Mouse (Mus musculus): ENCODE measurements around the gene Gfm1.

Gfm1 gene

DNA sequence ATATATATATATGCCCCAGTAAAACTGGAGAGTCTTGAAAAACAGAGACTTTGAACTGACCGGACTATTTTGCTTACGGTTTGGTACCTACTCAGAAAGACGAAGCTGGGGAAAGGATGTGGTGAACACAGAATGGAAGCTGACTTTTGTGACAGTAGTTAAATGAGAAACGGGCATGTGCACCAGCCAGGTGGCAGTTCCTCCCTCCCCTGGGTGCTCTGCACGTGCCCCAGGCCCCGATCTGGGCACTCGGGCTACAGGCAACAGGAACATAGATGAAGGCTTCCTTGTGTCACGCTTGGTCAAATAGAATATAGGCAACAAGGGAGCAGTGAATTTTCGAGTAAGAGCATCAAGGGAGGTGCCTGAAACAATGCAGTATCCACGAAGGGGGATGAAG is 66.4 kb downstream of the Gfm1 start:
- DNase-seq (ENCODE audit: low spot score in 2 of 2) = peak; percentile 12 to 14

DNA sequence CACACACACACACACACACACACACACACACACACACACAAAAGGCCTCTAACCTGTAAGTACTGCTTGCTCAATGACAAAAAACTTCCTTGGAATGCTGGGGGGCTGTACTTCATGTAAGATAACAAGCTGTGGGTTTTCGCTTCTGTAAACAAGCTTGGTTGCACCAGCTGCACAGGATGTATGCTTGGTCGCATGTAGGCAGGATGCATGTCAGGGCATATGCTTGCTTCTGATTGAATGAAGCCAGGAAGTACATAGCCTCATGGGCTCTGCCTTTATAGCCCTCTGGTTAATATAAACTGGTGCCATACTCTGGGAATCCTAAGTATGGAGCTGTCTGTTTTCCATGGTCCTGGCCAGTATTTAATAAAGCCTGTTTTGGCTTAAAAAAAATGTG is 68.1 kb downstream of the Gfm1 start:
- peak; percentile 38 to 42 for DNase-seq (ENCODE audit: low spot score in 2 of 2)

DNA sequence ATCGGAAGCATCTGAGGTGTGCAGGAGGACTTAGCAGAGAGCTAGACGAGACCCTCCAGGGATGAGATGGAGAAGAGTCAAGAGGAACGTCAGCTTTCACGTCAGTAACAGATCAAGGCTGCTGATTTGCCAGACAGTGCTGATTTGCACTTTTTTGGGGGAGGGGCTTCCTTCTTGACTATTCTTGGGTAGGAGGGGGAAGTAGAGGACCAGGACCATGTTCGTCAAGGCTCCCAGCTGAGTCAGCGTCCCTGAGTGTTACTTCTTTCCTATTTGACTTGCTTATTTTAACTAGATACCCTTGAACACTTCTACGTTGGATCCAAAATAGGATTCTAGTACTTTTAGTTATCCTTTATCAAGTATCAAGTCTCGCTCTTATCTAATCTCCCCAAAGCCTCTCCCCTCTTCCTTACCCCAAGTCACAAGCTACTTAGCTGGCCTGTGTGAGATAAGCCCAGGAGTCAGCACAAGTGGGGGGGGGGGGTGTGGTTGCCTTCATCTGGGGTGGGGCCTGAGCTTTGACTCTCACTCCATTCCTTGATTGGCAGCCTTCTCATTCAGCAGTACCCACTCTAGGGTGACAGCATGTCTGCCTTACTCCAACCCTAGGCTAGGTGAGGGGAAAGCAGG is 69.0 kb downstream of the Gfm1 start:
- DNase-seq (ENCODE audit: low spot score in 2 of 2) = no peak

DNA sequence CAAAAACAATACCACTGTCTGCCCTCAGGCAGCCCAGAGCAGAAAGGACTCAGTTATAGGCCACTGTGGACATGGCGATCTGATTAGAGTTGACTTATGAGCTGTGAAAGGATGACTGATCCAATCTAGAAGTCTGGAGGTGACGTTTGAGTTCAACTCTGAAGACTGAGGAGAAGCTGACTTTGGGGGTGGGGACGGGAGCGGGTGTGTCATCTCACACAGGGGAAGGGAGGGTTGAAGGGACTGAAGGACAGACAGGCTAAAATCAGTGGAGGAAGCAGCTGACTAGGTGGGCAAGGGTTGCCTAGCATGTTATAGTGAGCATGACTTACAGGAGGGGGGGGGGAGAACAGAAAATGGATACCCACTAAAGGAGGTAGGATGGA is 69.5 kb downstream of the Gfm1 start:
- DNase-seq (ENCODE audit: low spot score in 2 of 2) = no peak

DNA sequence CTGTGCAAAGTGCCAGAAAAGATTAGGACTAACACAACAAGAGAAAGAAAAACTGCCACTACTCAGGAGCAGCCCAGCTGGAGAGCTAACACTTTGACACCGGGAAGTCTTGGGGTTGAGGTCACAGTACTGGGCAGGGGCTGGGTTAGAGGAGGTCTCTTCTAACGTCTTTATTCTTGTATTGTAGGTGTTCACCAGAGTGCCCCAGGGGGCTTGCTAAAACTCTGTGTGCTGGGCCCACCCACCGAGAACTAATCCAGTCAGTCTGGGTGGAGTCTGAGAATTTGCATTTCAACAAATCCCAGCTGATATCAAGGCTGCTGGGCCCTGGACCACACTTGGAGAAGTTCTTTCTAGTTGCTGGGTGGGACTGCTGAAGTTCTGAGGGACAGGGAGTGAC is 74.0 kb downstream of the Gfm1 start:
- no peak for DNase-seq (ENCODE audit: low spot score in 2 of 2)

DNA sequence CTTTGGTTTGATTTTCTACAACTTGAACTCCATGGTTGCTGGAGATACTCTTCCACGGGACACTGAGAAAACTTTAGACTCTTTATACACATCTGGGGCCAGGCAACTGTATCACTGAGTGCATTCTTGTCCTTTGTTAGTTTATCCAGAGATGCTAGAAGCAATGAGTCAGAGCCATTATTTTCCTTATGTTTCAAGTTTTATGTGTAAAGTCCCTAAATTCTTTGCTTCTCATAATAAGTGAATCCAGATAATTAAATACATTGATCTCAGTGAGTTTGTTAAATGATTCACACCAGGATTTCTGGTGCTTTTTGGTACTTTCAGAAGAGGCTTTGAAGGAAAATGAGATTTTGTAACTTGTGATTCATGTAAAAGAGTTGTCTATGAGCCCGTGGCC is 75.4 kb downstream of the Gfm1 start:
- no peak for DNase-seq (ENCODE audit: low spot score in 2 of 2)

DNA sequence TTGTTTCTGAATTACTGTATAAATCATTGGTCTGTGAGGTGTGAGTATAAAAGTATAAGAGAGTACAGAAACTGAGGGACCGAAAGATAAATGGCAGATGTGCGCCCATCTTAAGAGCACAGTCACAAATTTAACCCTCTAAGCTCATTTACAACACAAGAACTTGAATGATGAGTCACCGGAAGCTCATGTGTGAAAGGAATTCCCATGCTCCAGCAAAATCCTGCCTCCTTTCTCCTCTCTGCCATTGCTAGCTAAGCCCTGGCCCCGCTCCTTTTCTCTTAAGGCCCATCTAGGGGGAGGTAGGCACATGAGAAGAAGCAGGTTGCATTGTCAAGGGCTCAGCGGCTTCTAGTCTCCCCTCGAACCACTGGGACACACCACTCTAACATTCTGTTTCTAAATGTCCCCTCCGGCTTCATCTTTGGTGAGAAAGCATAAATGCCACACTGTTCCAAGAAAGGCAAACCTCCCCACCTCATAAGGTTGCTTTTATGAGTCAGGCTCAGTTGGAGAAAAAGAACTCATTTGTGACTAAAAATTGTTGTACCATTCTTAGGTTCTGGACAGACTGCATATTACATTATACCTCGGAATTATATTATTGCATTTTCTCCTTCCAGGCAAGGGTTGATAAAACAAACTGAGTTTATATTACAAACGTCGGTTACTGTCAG is 78.5 kb downstream of the Gfm1 start:
- DNase-seq (ENCODE audit: low spot score in 2 of 2) = no peak

DNA sequence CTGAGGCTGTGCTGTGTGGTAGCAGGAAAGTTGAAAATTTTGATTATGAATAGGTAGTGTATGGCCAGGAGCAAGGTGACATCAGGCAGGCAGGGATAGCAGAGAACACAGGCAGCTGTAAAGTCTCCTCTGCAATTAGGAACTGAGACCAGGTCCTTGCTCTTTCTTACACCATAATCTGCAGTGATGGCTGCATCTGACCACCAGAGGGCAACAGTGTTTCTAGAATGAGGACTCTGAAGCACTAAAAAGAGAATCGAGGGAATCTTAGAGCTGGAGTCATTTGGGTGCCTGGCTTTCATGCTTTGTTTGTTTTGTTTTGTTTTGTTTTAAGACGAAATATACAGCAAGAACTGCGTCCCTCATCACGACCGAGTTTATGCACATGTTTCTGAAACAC is 82.9 kb downstream of the Gfm1 start:
- peak; percentile 59 to 75 for DNase-seq (ENCODE audit: low spot score in 2 of 2)

DNA sequence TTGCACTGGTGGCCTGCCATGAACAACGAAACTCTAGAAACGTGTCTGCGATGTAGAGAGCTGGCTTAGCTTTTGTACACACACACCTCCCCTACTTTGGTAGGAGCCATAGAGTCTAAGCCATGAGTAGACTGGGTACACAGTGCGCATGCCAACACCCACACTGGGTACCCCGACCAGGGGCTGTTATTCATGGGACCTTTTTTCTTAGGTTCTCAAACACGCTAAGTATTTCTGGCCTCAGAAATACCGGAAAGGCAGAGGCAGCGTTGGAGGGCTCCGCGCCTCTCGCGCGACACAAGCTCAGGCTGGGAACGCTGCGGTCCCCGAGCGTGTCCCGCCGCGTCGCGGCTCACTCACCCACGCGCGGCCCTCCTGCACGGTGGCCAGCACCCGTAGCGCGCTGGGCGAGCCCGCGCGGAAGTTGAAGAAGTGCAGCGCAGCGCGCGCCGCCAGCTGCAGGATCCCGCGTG is 84.9 kb downstream of the Gfm1 start:
- DNase-seq (ENCODE audit: low spot score in 2 of 2) = peak; percentile 11 to 16

DNA sequence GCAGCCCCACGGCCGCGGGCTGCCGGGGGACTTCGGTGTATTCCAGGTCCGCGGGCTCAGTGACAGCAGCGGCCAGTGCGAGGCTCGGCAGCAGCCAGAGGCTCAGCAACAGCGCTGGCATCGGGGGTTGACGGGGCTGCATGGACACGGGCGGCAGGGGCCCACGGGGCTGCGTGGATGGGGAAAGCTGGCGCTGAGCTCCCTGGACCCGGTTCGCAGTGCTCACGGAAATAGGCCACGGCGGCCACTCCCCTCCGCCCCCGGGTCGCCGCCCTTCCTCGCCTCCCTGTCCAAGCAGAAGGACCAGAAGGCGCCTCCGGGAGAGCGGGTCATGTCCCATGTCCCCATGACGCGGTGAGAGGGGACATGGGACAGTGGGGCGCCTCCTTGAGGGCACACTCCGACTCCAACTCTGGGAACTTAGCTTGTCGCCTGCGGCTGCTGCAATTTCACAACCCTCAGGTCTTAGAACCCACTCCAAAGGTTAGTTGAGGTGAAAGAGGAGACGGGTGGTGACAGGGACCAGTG is 85.4 kb downstream of the Gfm1 start, which contains the start of gene Rarres1:
TSS of gene Rarres1 (minus strand) at position 250 of the 528 bp plus-strand sequence.
- peak in 1 of 2 experiments; percentile 3 for DNase-seq (ENCODE audit: low spot score in 2 of 2)

DNA sequence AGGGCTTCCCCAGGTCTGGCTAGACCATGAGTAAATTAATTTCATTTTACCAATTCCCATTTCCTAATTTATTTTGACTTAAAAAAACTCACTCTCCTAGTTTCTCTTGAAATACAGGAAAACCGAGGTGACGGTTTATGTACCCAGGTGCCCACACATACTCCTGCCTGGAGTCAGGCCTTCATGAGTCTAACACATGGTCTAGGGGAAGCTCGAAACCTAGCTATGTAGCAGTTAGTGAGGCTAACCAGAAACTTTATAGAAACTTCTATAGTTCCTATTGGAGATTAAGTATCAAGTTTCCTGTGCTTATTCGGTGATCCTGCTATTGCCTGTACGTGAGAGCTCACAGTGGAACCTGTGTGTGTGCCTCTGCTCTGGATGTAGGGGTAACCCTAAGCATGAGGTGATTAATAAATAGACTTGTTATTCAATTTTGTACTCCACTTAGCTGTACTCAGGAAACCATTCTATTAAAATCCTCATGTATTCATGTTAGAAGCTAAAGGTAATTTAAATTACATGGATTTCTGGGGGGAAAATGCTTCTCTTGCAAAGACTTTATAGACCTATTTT is 90.8 kb downstream of the Gfm1 start:
- no peak for DNase-seq (ENCODE audit: low spot score in 2 of 2)

DNA sequence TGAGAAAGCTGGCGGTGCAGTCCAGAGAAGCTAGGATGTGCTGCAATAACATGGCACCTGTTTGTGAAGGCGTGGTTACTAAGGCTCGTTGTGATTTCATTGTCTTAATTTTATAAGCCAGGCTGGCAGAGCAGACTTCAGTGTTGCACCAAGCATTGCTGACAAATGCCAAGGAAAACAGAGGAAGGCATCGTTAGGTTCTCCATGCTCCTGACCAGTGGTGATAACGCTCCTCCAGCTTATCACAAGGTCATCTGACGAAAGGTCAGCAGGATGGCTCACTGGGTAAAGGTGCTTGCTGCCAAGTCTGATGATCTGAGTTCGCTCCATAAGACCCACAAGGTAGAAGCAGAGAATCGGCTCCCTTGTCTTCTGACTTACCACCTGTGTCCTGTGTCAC is 92.8 kb downstream of the Gfm1 start:
- no peak for DNase-seq (ENCODE audit: low spot score in 2 of 2)

DNA sequence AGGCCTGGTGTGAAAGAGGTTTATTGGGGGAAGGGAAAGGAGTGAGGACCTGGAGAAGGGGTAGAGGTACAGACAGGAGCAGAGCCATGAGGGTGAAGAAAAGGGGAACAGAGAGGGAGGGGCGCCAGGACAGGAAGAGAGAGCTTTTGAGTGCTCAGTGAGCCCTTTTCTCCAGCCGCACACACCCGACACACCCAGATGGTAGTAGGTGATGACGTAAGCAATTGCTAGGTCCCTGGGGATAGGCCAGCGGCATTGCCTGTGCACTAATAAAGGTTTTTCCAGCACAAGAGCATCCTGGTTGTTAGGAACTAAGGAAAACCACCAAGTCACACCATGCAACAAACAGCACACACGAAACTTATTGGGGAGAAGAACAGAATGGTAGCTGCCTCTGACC is 94.9 kb downstream of the Gfm1 start:
- DNase-seq (ENCODE audit: low spot score in 2 of 2) = peak; percentile 76 to 77
